Mouse (Mus musculus): ENCODE measurements at regions not wholly inside any gene's neighbourhood (a gene's known extent, or its start where the extent isn't known, plus 50 kb on each side); places are given as distances from the start of the nearest gene placed in this dataset.

DNA sequence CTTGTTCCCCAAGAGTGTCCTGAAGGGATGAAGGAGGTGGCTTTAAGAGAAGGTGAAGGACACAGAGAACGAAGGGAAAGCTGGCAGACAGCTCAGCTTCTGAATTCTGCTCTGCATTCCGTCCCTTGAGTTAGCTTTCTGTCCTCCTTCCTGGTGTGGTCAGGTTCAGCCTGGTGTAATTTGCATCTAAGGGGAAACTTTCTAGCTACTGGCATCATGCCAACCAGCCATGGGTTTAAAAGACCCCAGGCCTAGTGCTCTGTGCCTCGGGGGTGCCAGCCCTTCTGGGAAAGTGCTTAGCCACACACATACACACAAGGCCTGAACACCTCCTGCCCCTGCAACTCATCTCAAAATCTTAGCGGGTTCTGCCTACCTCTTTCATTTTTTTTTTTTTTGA, 246.9 kb downstream of the Fgf9 start:
- TF ChIP-seq CTCF (IDR thresholded peaks at IDR 0.05; ENCODE audit: low read depth) = no peak
- TF ChIP-seq EP300 (IDR thresholded peaks at IDR 0.05; ENCODE audit: low read depth) = no peak

Data from heart, postnatal 0 days (tissue).